Mouse (Mus musculus) stomach, postnatal 0 days (tissue): ENCODE measurements at regions not wholly inside any gene's neighbourhood (a gene's known extent, or its start where the extent isn't known, plus 50 kb on each side); places are given as distances from the start of the nearest gene placed in this dataset.

Experiments used
- CTCF ChIP-seq: IDR thresholded peaks from 2 replicates; pipeline ENCODE4 v1.5.1; 2016; ENCODE audit warnings: antibody characterized with exemption, low read depth, mild to moderate bottlenecking, moderate library complexity
- EP300 ChIP-seq: optimal IDR thresholded peaks from 2 replicates; pipeline ENCODE3; 2016; ENCODE audit warnings: antibody characterized with exemption

DNA sequence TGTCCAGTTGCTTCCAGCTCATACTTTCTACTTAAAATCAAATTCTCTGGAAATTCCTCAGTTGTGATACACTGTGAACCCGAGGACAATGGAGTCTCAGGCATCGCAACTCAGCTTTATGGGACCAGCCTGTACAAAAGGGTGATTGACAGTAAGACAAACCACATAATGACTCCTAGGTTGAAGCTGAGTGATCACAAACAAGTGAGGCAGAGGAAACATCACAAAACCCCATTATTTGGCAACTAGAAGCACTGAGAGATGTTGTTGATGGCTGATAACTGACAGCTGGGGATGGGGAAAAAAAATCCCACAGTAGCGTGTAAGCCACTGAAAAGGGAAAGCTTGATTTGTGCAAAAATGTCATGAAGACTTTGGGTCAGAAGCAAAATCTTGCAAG, 282.2 kb downstream of the Slitrk6 start:
- TF ChIP-seq CTCF: no peak
- no peak for TF ChIP-seq EP300
